Mouse (Mus musculus) bone marrow, adult 2 months (tissue): ENCODE measurements around the gene Tcf25.

Experiments used
- CTCF ChIP-seq: fragments of 200-500 bp; IDR thresholded peaks from 2 replicates; pipeline ENCODE4 v1.5.1; 2011; ENCODE audit warnings: low read length, control low read depth; ENCODE audit not compliant: control insufficient read depth, insufficient read depth
- POLR2A ChIP-seq: fragments of 200-500 bp; IDR thresholded peaks from 2 replicates; pipeline ENCODE4 v1.6.1; 2011; ENCODE audit warnings: low read depth, mild to moderate bottlenecking, control low read depth, low read length, borderline replicate concordance; ENCODE audit not compliant: control insufficient read depth

DNA sequence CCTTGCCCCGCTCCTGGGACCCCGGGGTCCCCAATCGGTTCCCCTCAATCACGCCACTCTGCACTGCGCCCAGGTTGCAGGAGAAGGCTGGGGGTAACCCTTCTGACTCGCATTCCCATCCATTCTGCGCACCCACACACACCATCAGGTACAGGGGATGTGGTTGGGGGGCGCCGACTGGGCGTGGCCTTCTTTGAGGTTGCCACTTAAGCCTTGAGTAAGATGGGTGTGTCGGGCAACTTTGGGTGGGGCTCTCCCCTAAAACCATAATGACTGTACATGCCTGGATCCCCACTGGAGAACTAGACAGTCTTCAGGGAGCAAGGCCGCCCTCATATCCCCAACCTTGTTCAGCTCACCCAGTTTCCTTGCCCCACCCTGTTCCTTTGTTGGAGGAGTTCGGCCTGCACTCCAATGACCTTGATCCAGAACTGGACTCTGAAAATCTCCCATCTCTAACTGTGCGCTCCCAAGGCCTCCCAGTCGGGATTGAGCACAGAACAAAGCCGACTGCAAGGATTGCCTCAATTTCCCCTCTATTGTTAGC lies 38.3 kb downstream of the Tcf25 start:
- TF ChIP-seq POLR2A, result no peak
- TF ChIP-seq CTCF, result no peak
